Mouse (Mus musculus) embryonic facial prominence, embryonic 14.5 days (tissue): ENCODE results near the gene Hist1h2bl. TPM values are rescaled to one million over a fixed set of nuclear protein-coding genes. Genes with fewer than 3 reads are reported as not detected.
A peak's percentile ranks its signal among the peaks of the same experiment; 100 is the strongest.
"Not testable (repeated sequence)": the region's sequence is repeated elsewhere in the genome, so short reads cannot be mapped to it uniquely, and the experiment has no call there.

Source experiments
- ATAC-seq: fragments of 200-750 bp; cut with Nextera tagmentation; 2 replicates; pipeline ENCODE4 v1.8.0; 2017; ENCODE audit warnings: low read depth, moderate number of reproducible peaks, moderate TSS enrichment
- DNase-seq: peaks from one replicate; pipeline ENCODE4 v3.0.0-alpha.2; 2015; ENCODE audit warnings: low spot score
- H3K27ac ChIP-seq: fragments of 300-500 bp; sonication (generic); replicated peaks from 2 replicates; pipeline ENCODE4 v1.5.1; 2014; ENCODE audit warnings: low read depth, mild to moderate bottlenecking, low read length, moderate library complexity
- H3K27me3 ChIP-seq: fragments of 300-500 bp; sonication (generic); replicated peaks from 2 replicates; pipeline ENCODE4 v1.6.1; 2014; ENCODE audit warnings: low read length; ENCODE audit not compliant: control insufficient read depth, insufficient read depth
- H3K36me3 ChIP-seq: fragments of 300-500 bp; sonication (generic); 2 replicates; pipeline ENCODE4 v1.6.1; 2014; ENCODE audit warnings: low read length, mixed read lengths; ENCODE audit not compliant: control insufficient read depth, insufficient read depth
- H3K4me1 ChIP-seq: fragments of 300-500 bp; sonication (generic); 2 replicates; pipeline ENCODE4 v1.6.1; 2014; ENCODE audit warnings: antibody characterized with exemption, low read length; ENCODE audit not compliant: control insufficient read depth, insufficient read depth
- H3K4me2 ChIP-seq: fragments of 300-500 bp; sonication (generic); 2 replicates; pipeline ENCODE4 v1.6.1; 2014; ENCODE audit warnings: low read depth, mild to moderate bottlenecking, low read length, moderate library complexity, mixed read lengths
- H3K4me3 ChIP-seq: fragments of 300-500 bp; sonication (generic); 2 replicates; pipeline ENCODE4 v1.5.1; 2014; ENCODE audit warnings: low read depth, mild to moderate bottlenecking, low read length
- H3K9ac ChIP-seq: fragments of 300-500 bp; sonication (generic); 2 replicates; pipeline ENCODE4 v1.6.1; 2014; ENCODE audit warnings: low read depth, mild to moderate bottlenecking, low read length, moderate library complexity, mixed read lengths
- H3K9me3 ChIP-seq: fragments of 300-500 bp; sonication (generic); 2 replicates; pipeline ENCODE4 v1.6.1; 2016; ENCODE audit warnings: low read length; ENCODE audit not compliant: control insufficient read depth
- WGBS: fragments of 180-500 bp; shearing (Covaris S2); extraction: QIAGEN DNeasy Blood & Tissue Kit; methylation state at CpG from one replicate; pipeline ENCODE4 v1.1.7; 2014; 5-methylcytosine and 5-hydroxymethylcytosine counted together
- polyA plus RNA-seq: library from polyadenylated mRNA; unstranded; fragments of >200 nt; fragmentation: Nextera tagmentation; extraction: Ambion mirVana; gene quantifications from 2 replicates; pipeline ENCODE4 v1.2.1, GENCODE M21; 2014

Gene Hist1h2bl
- polyA plus RNA-seq, 1 experiment from 2014 or later = 1.8 TPM

- H3K4me1 ChIP-seq = peaks cover 16% of the 10 kb centered on the region
- WGBS = under 1% methylated on average over 38 of the region's 56 CpGs
- H3K9me3 ChIP-seq = not testable (repeated sequence)
Observed at GRCm38 (mm10) chr13:21750159-21751017, 34.4 kb upstream of the Hist1h2bl start, which contains the start of gene Hist1h4k. Gene Hist1h4k, minus strand, starts transcription at chr13:21750505.

GRCm38 (mm10) chr13:21749387-21750158 lies 33.6 kb upstream of the Hist1h2bl start:
- Histone ChIP-seq H3K27ac (peak overlapping the region; percentile 97), H3K4me1 (peaks cover 16% of the 10 kb centered on the region), H3K27me3 (no peaks in the 10 kb centered on the region), H3K36me3 (no peaks in the 10 kb centered on the region), H3K9ac (peak overlapping the region; percentile 68), H3K4me2 (peak overlapping the region; percentile 71), H3K4me3 (peak overlapping the region; percentile 56), H3K9me3 (no peaks in the 10 kb centered on the region)
- DNase-seq (no peak), ATAC-seq (no peak)
- 5% methylated on average over 5 of the region's 5 CpGs for WGBS

More at GRCm38 (mm10) chr13:21750159-21751017, 34.4 kb upstream of the Hist1h2bl start, which contains the start of gene Hist1h4k:
- peak within 1 kb of the TSS; percentile 97 for H3K27ac ChIP-seq
- peak within 1 kb of the TSS; percentile 56 for H3K4me3 ChIP-seq
- H3K27me3 ChIP-seq, H3K36me3 ChIP-seq: not testable (repeated sequence)
- peak within 1 kb of the TSS; percentile 71 for H3K4me2 ChIP-seq
- peak; percentile 85 for ATAC-seq
- peak within 1 kb of the TSS; percentile 68 for H3K9ac ChIP-seq
- DNase-seq = peak; percentile 96

- H3K4me2 ChIP-seq = no peak overlapping the region
- ATAC-seq = no peak
- H3K4me1 ChIP-seq = peaks cover 9% of the 10 kb centered on the region
- no peaks in the 10 kb centered on the region for H3K36me3 ChIP-seq
- no peak for DNase-seq
- WGBS = 87% methylated on average over 1 of the region's 1 CpGs
- no peaks in the 10 kb centered on the region for H3K9me3 ChIP-seq
- H3K9ac ChIP-seq = no peak overlapping the region
- no peak overlapping the region for H3K27ac ChIP-seq
- no peak overlapping the region for H3K4me3 ChIP-seq
- no peaks in the 10 kb centered on the region for H3K27me3 ChIP-seq
Observed at GRCm38 (mm10) chr13:21745006-21745405, 29.1 kb upstream of the Hist1h2bl start.

GRCm38 (mm10) chr13:21734906-21735767 lies 19.2 kb upstream of the Hist1h2bl start, which contains the start of gene Hist1h4j:
Gene Hist1h4j, plus strand, starts transcription at chr13:21735064.
- peak within 1 kb of the TSS; percentile 66 for H3K9ac ChIP-seq
- not testable (repeated sequence) for H3K9me3 ChIP-seq, H3K4me1 ChIP-seq, H3K36me3 ChIP-seq, H3K27me3 ChIP-seq
- peak within 1 kb of the TSS; percentile 92 for H3K27ac ChIP-seq
- ATAC-seq (peak; percentile 91), DNase-seq (peak; percentile 94)
- WGBS = under 1% methylated on average over 37 of the region's 56 CpGs
- peak within 1 kb of the TSS; percentile 55 for H3K4me3 ChIP-seq
- H3K4me2 ChIP-seq = peak within 1 kb of the TSS; percentile 65

GRCm38 (mm10) chr13:21734010-21734905 lies 18.3 kb upstream of the Hist1h2bl start:
- Histone ChIP-seq H3K27ac (peak overlapping the region; percentile 92), H3K4me3 (peak overlapping the region; percentile 55), H3K4me1 (peaks cover 8% of the 10 kb centered on the region; the same call in 1 of the 2 replicates), H3K36me3 (no peaks in the 10 kb centered on the region), H3K27me3 (no peaks in the 10 kb centered on the region), H3K9ac (peak overlapping the region; percentile 66), H3K4me2 (peak overlapping the region; percentile 65), H3K9me3 (no peaks in the 10 kb centered on the region)
- DNase-seq (peak; percentile 96), ATAC-seq (peak; percentile 84)
- WGBS = under 1% methylated on average over 21 of the region's 21 CpGs

GRCm38 (mm10) chr13:21733466-21733865 lies 17.5 kb upstream of the Hist1h2bl start:
- peaks cover 8% of the 10 kb centered on the region; the same call in 1 of the 2 replicates for H3K4me1 ChIP-seq
- H3K27ac ChIP-seq = peak overlapping the region; percentile 92
- H3K4me2 ChIP-seq = peak overlapping the region; percentile 65; the same call in 1 of the 2 replicates
- ATAC-seq (no peak), DNase-seq (no peak)
- H3K36me3 ChIP-seq = no peaks in the 10 kb centered on the region
- 0 out of 2 replicates have a peak overlapping the region, but pooled peaks have one; percentile 66 for H3K9ac ChIP-seq
- H3K4me3 ChIP-seq = no peak overlapping the region
- no peaks in the 10 kb centered on the region for H3K27me3 ChIP-seq
- 73% methylated on average over 5 of the region's 5 CpGs for WGBS
- no peaks in the 10 kb centered on the region for H3K9me3 ChIP-seq

- no peak overlapping the region for H3K9ac ChIP-seq
- ATAC-seq = no peak
- H3K27ac ChIP-seq = no peak overlapping the region
- H3K4me1 ChIP-seq = no peaks in the 10 kb centered on the region
- no peak overlapping the region for H3K4me3 ChIP-seq
- H3K9me3 ChIP-seq = no peaks in the 10 kb centered on the region
- 45% methylated on average over 1 of the region's 1 CpGs for WGBS
- no peak for DNase-seq
- no peaks in the 10 kb centered on the region for H3K27me3 ChIP-seq
- no peaks in the 10 kb centered on the region for H3K36me3 ChIP-seq
- no peak overlapping the region for H3K4me2 ChIP-seq
Observed at GRCm38 (mm10) chr13:21729544-21729943, 13.6 kb upstream of the Hist1h2bl start.
